Mouse (Mus musculus): Measurements from ENCODE around the gene Frmd4b. TPM values are rescaled to one million over a fixed set of nuclear protein-coding genes. Genes with fewer than 3 reads are reported as not detected.

Gene Frmd4b
- total and polyA plus RNA-seq, 3 experiments = 7.3 to 18.1 (median 11.9) TPM

DNA sequence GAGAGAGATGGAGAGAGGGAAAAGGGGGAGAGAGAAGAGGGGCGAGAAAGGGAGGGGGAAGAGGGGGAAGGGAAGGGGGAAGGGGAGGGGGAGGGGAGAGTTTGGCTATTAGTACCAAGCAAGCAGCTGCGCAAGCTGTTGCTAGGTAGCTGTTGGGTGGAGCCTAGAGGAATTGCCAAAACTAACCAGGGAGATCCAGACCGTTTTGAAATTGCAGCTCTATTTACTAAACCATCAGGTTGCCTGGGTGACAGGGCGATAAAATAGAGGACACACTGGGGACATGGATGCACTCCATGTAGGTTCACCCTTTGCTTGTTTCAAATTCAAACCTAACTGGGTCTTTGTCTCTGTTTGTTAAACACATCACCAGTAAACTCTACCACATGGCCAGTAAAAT is 341.0 kb downstream of the Frmd4b start:
- Histone ChIP-seq H3K4me3 (no peak overlapping the region; the same call in 1 of the 2 replicates), H3K79me2 (replicated peaks; ENCODE audit: control insufficient read depth, insufficient read depth, low read length) (no peaks in the 10 kb centered on the region), H3K27ac (peak overlapping the region; percentile 87), H3K4me1 (ENCODE audit: control insufficient read depth, insufficient read depth, low read length) (peaks cover 17% of the 10 kb centered on the region), H3K36me3 (ENCODE audit: control insufficient read depth, insufficient read depth, low read length) (no peaks in the 10 kb centered on the region), H3K9ac (ENCODE audit: low read depth, low read length) (no peak overlapping the region), H3K27me3 (ENCODE audit: control insufficient read depth, insufficient read depth, low read length) (no peaks in the 10 kb centered on the region)
- intact Hi-C loops (cut with DNase I) = loop anchor here (5.0 to 10.0 kb wide), 2 partner anchors 36 to 458 kb away; no protein-coding TSS in a partner anchor
- TF ChIP-seq EP300 (IDR thresholded peaks at IDR 0.05; ENCODE audit: insufficient read depth, low read depth, low read length) (0 out of 2 replicates have a peak, but pooled peaks have one; percentile 25), CTCF (IDR thresholded peaks at IDR 0.05) (no peak), POLR2A (IDR thresholded peaks at IDR 0.05; ENCODE audit: insufficient read depth, low read depth, low read length) (0 out of 2 replicates have a peak, but pooled peaks have one; percentile 9)
- WGBS = 52% methylated on average over 4 of the region's 4 CpGs
- DNase-seq = peak; percentile 63 to 79

GRCm38 (mm10) chr6:97275760-97276159 is 341.6 kb downstream of the Frmd4b start:
- no peak for DNase-seq
- TF ChIP-seq EP300 (IDR thresholded peaks at IDR 0.05; ENCODE audit: insufficient read depth, low read depth, low read length) = no peak
- no peak for TF ChIP-seq POLR2A (IDR thresholded peaks at IDR 0.05; ENCODE audit: insufficient read depth, low read depth, low read length)
- TF ChIP-seq CTCF (IDR thresholded peaks at IDR 0.05) = no peak
- Histone ChIP-seq H3K4me3 (peak overlapping the region; percentile 26; the same call in 1 of the 2 replicates), H3K9ac (ENCODE audit: low read depth, low read length) (no peak overlapping the region; the same call in 1 of the 2 replicates), H3K4me1 (ENCODE audit: control insufficient read depth, insufficient read depth, low read length) (peaks cover 17% of the 10 kb centered on the region), H3K79me2 (replicated peaks; ENCODE audit: control insufficient read depth, insufficient read depth, low read length) (no peaks in the 10 kb centered on the region), H3K27ac (peak overlapping the region; percentile 54), H3K27me3 (ENCODE audit: control insufficient read depth, insufficient read depth, low read length) (no peaks in the 10 kb centered on the region), H3K36me3 (ENCODE audit: control insufficient read depth, insufficient read depth, low read length) (no peaks in the 10 kb centered on the region)
- intact Hi-C loops (cut with DNase I) = loop anchor here (5.0 to 10.0 kb wide), 2 partner anchors 37 to 459 kb away; no protein-coding TSS in a partner anchor
- 64% methylated on average over 4 of the region's 4 CpGs for WGBS

DNA sequence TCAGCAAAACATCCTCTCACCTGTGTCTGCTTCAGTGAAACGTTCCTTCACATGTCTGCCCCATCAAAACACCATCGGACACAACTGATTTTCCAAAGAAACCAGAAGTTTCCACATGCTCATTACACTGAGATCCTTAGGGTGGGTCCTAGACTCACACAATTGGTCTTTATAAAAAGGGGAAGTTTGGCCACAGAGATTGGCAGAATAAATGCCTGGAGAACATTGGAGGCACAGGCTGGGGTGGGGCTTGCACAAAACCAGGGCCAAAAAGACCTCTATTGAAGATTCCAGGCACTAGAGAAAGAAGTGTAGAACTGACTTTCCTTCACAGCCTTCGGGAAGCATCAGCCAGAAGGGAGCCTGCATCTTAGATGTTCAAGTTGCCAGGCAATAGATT is 343.6 kb downstream of the Frmd4b start:
- no peak for DNase-seq
- WGBS = 66% methylated on average over 3 of the region's 3 CpGs
- no peaks in the 10 kb centered on the region for H3K27me3 ChIP-seq (ENCODE audit: control insufficient read depth, insufficient read depth, low read length)
- H3K4me3 ChIP-seq = no peak overlapping the region
- peak overlapping the region; percentile 24 for H3K27ac ChIP-seq
- H3K36me3 ChIP-seq (ENCODE audit: control insufficient read depth, insufficient read depth, low read length) = no peaks in the 10 kb centered on the region
- H3K79me2 ChIP-seq (replicated peaks; ENCODE audit: control insufficient read depth, insufficient read depth, low read length) = no peaks in the 10 kb centered on the region
- intact Hi-C loops (cut with DNase I) = loop anchor here (10.0 kb wide), 1 partner anchor 461 kb away; no protein-coding TSS in a partner anchor
- no peak for TF ChIP-seq POLR2A (IDR thresholded peaks at IDR 0.05; ENCODE audit: insufficient read depth, low read depth, low read length)
- no peak for TF ChIP-seq EP300 (IDR thresholded peaks at IDR 0.05; ENCODE audit: insufficient read depth, low read depth, low read length)
- no peak for TF ChIP-seq CTCF (IDR thresholded peaks at IDR 0.05)
- H3K9ac ChIP-seq (ENCODE audit: low read depth, low read length) = no peak overlapping the region
- H3K4me1 ChIP-seq (ENCODE audit: control insufficient read depth, insufficient read depth, low read length) = peaks cover 14% of the 10 kb centered on the region

DNA sequence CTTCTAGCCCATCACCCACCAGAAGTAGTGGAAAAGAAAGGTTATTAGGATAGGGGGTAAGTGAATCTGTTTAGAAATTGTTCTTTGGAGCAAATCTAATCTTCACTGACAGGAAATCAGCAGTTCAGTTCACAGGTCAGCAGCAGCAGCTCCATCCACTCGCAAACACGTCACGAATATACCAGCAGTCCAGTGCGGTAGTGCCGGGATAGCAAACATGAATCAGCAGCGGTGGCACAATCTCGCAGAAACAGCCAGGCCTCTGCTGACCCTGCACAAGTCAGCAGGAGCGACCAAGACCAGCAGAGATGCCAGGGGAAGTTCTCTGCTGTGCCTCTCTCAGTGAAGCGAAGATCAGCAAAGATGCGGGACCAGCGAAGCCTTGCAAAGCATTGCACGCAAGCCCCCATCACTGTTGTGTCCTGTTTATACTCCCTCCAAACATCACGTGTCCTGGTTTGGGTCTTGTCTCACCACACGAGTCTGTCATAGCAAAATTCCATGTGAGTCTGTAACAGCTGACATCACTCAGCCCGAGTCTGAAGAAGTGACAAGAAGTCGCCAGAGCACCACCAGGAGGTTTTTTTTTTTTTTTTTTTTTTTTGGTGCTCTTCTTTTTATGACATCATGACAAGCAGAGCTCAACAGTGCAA is 344.2 kb downstream of the Frmd4b start:
- Histone ChIP-seq H3K27ac (peak overlapping the region; percentile 20), H3K4me3 (no peak overlapping the region), H3K9ac (ENCODE audit: low read depth, low read length) (no peak overlapping the region), H3K4me1 (ENCODE audit: control insufficient read depth, insufficient read depth, low read length) (peaks cover 11% of the 10 kb centered on the region), H3K79me2 (replicated peaks; ENCODE audit: control insufficient read depth, insufficient read depth, low read length) (no peaks in the 10 kb centered on the region), H3K36me3 (ENCODE audit: control insufficient read depth, insufficient read depth, low read length) (no peaks in the 10 kb centered on the region), H3K27me3 (ENCODE audit: control insufficient read depth, insufficient read depth, low read length) (no peaks in the 10 kb centered on the region)
- DNase-seq = peak in 1 of 2 experiments; percentile 35
- intact Hi-C loops (cut with DNase I) = loop anchor here (10.0 kb wide), 1 partner anchor 462 kb away; no protein-coding TSS in a partner anchor
- 62% methylated on average over 16 of the region's 16 CpGs for WGBS
- TF ChIP-seq EP300 (IDR thresholded peaks at IDR 0.05; ENCODE audit: insufficient read depth, low read depth, low read length) (no peak), POLR2A (IDR thresholded peaks at IDR 0.05; ENCODE audit: insufficient read depth, low read depth, low read length) (no peak), CTCF (IDR thresholded peaks at IDR 0.05) (no peak)

DNA sequence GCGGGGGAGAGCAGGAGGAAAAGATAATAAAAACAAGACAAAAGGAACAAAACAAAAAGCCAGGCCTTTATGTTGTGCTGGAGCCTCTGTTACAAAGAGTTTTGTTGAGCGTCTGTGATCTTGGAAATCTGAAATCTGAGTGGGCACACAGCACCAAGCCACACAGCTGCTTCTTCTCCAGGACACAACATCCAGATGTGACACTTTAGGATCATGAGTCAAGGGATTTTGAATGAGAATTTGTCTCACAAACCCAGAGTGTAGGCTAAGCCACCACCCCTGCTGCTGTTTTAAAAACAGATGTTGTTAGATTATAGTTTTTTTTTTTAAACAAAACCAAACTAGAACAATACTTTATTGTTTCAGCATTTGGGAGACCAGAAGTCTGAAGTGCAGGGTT is 345.0 kb downstream of the Frmd4b start:
- Histone ChIP-seq H3K27me3 (ENCODE audit: control insufficient read depth, insufficient read depth, low read length) (no peaks in the 10 kb centered on the region), H3K36me3 (ENCODE audit: control insufficient read depth, insufficient read depth, low read length) (no peaks in the 10 kb centered on the region), H3K27ac (no peak overlapping the region), H3K4me1 (ENCODE audit: control insufficient read depth, insufficient read depth, low read length) (peaks cover 10% of the 10 kb centered on the region), H3K9ac (ENCODE audit: low read depth, low read length) (no peak overlapping the region), H3K4me3 (no peak overlapping the region), H3K79me2 (replicated peaks; ENCODE audit: control insufficient read depth, insufficient read depth, low read length) (no peaks in the 10 kb centered on the region)
- intact Hi-C loops (cut with DNase I) = loop anchor here (10.0 kb wide), 1 partner anchor 462 kb away; no protein-coding TSS in a partner anchor
- no peak for DNase-seq
- no peak for TF ChIP-seq CTCF (IDR thresholded peaks at IDR 0.05)
- TF ChIP-seq EP300 (IDR thresholded peaks at IDR 0.05; ENCODE audit: insufficient read depth, low read depth, low read length) = no peak
- TF ChIP-seq POLR2A (IDR thresholded peaks at IDR 0.05; ENCODE audit: insufficient read depth, low read depth, low read length) = no peak
- WGBS = 79% methylated on average over 2 of the region's 2 CpGs

- H3K4me1 ChIP-seq (ENCODE audit: control insufficient read depth, insufficient read depth, low read length) = peaks cover 3% of the 10 kb centered on the region
- H3K27me3 ChIP-seq (ENCODE audit: control insufficient read depth, insufficient read depth, low read length) = no peaks in the 10 kb centered on the region
- DNase-seq = no peak
- H3K27ac ChIP-seq = no peak overlapping the region
- intact Hi-C loops (cut with DNase I) = no loop called here
- no peak for TF ChIP-seq EP300 (IDR thresholded peaks at IDR 0.05; ENCODE audit: insufficient read depth, low read depth, low read length)
- TF ChIP-seq CTCF (IDR thresholded peaks at IDR 0.05) = no peak
- TF ChIP-seq POLR2A (IDR thresholded peaks at IDR 0.05; ENCODE audit: insufficient read depth, low read depth, low read length) = no peak
- no peaks in the 10 kb centered on the region for H3K79me2 ChIP-seq (replicated peaks; ENCODE audit: control insufficient read depth, insufficient read depth, low read length)
- no peak overlapping the region for H3K4me3 ChIP-seq
- 74% methylated on average over 11 of the region's 11 CpGs for WGBS
- H3K36me3 ChIP-seq (ENCODE audit: control insufficient read depth, insufficient read depth, low read length) = no peaks in the 10 kb centered on the region; the same call in 1 of the 2 replicates
- H3K9ac ChIP-seq (ENCODE audit: low read depth, low read length) = no peak overlapping the region
These were observed 347.7 kb downstream of the Frmd4b start for GRCm38 (mm10) chr6:97269596-97269995.
